Mouse (Mus musculus): Measurements from ENCODE around the gene Atf6b.

The Atf6b gene

GRCm38 (mm10) chr17:34671151-34672066, 24.5 kb downstream of the Atf6b start:
- DNase-seq = no peak

- DNase-seq = no peak
Observed at GRCm38 (mm10) chr17:34672246-34672792, 25.4 kb downstream of the Atf6b start.

GRCm38 (mm10) chr17:34673139-34673538, 26.2 kb downstream of the Atf6b start:
- DNase-seq = no peak

- DNase-seq = no peak
Observed at GRCm38 (mm10) chr17:34674524-34675204, 27.7 kb downstream of the Atf6b start.

- no peak for DNase-seq
Observed at GRCm38 (mm10) chr17:34675205-34676092, 28.5 kb downstream of the Atf6b start.

- no peak for DNase-seq
Observed at GRCm38 (mm10) chr17:34676093-34676460, 29.1 kb downstream of the Atf6b start.

- no peak for DNase-seq
Observed at GRCm38 (mm10) chr17:34676671-34677070, 29.7 kb downstream of the Atf6b start.

- DNase-seq = no peak
Observed at GRCm38 (mm10) chr17:34680191-34680590, 33.2 kb downstream of the Atf6b start.

- DNase-seq = no peak
Observed at GRCm38 (mm10) chr17:34680621-34681020, 33.7 kb downstream of the Atf6b start.

- DNase-seq = no peak
Observed at GRCm38 (mm10) chr17:34681132-34681571, 34.2 kb downstream of the Atf6b start.

- no peak for DNase-seq
Observed at GRCm38 (mm10) chr17:34681881-34682536, 35.1 kb downstream of the Atf6b start.

GRCm38 (mm10) chr17:34683179-34683578, 36.2 kb downstream of the Atf6b start:
- DNase-seq = no peak

GRCm38 (mm10) chr17:34683686-34684220, 36.8 kb downstream of the Atf6b start:
- no peak for DNase-seq

- DNase-seq = no peak
Observed at GRCm38 (mm10) chr17:34684253-34684893, 37.4 kb downstream of the Atf6b start.

GRCm38 (mm10) chr17:34685120-34686110, 38.5 kb downstream of the Atf6b start:
- DNase-seq = no peak

- DNase-seq = no peak
Observed at GRCm38 (mm10) chr17:34688889-34689288, 41.9 kb downstream of the Atf6b start.

- no peak for DNase-seq
Observed at GRCm38 (mm10) chr17:34690458-34690857, 43.5 kb downstream of the Atf6b start.

GRCm38 (mm10) chr17:34692906-34693305, 46.0 kb downstream of the Atf6b start:
- DNase-seq = no peak

- no peak for DNase-seq
Observed at GRCm38 (mm10) chr17:34699575-34700408, 52.8 kb downstream of the Atf6b start.

All from thymus, adult 18-20 months (tissue).